Mouse (Mus musculus): Measurements from ENCODE around the gene Slc1a6.

The Slc1a6 gene

DNA sequence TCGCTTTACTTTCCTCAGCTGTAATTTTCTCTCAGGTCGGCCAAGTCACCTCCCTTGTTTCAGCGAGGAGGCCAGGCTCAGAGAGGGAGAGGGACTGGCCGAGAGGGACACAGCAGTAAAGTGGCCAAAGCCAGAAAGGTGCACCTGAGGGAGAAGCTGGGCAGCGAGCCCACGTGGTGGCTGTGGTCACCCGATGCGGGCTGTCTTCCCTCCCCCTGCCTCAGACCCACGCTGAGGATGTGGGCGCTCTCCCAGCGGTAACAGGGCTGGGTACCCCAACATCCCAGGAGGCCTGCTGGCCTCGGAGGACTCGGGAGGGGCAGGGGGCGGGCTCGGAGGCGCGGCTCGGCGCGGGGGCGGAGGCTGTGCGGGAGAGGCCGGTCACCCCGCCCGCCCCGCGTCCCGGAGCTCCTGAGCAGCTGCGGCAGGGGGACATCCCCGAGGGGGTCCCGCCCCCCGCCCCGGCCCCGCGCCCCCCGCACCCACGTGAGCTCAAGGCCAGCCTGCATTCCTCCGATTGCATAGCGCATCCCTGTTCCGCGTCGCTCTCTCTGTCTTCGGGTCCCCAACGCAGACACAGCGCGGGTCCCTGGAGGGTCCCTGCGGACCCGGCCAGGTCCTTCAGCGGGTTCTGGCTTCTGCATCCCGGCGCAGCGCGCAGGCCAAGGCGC is at the start of gene Slc1a6:
Gene Slc1a6 (plus strand): TSS at position 516 of the 671 bp plus-strand sequence.
- Histone ChIP-seq H3K9me3 (ENCODE audit: low read length) (no peaks in the 10 kb centered on the region), H3K4me3 (replicated peaks; ENCODE audit: low read length) (peak within 1 kb of the TSS; percentile 79), H3K27me3 (ENCODE audit: insufficient read depth, low read length) (peaks cover 44% of the 10 kb centered on the region), H3K36me3 (ENCODE audit: insufficient read depth, low read length) (no peaks in the 10 kb centered on the region), H3K4me1 (replicated peaks; ENCODE audit: low read depth, low read length) (peaks cover 8% of the 10 kb centered on the region)
- TF ChIP-seq CTCF (conservative IDR thresholded peaks at IDR 0.05; ENCODE audit: low read length) (no peak), POU5F1 (IDR thresholded peaks at IDR 0.05; ENCODE audit: borderline replicate concordance, low read length) (no peak)

DNA sequence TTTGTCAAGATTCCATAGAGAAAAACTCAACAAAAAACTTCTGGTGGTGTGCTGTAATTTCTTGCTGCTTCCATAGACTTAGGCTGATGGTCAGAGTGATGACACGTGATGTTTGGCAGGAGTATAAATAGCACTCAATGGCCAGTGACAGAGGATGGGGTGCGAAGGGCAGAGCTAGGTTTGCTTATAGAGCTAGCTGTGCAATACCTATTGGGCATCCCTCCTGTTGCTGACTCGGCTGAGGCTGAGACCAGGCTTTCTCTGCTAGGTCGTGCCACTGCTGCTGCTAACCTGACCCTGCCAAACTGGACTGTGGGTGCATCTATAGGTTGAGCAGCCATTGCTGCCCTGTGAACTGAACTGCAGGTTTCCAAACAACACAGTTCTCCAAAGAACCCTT is 40.5 kb upstream of the Slc1a6 start:
- Histone ChIP-seq H3K27me3 (ENCODE audit: insufficient read depth, low read length) (0 out of 2 replicates have a peak, but pooled peaks cover 5% of the 10 kb centered on the region), H3K36me3 (ENCODE audit: insufficient read depth, low read length) (no peaks in the 10 kb centered on the region), H3K4me1 (replicated peaks; ENCODE audit: low read depth, low read length) (no peaks in the 10 kb centered on the region), H3K4me3 (replicated peaks; ENCODE audit: low read length) (no peak overlapping the region), H3K9me3 (ENCODE audit: low read length) (no peaks in the 10 kb centered on the region)
- no peak for TF ChIP-seq POU5F1 (IDR thresholded peaks at IDR 0.05; ENCODE audit: borderline replicate concordance, low read length)
- no peak for TF ChIP-seq NANOG (IDR thresholded peaks at IDR 0.05; ENCODE audit: borderline replicate concordance, low read length)
- no peak for TF ChIP-seq CTCF (conservative IDR thresholded peaks at IDR 0.05; ENCODE audit: low read length)

DNA sequence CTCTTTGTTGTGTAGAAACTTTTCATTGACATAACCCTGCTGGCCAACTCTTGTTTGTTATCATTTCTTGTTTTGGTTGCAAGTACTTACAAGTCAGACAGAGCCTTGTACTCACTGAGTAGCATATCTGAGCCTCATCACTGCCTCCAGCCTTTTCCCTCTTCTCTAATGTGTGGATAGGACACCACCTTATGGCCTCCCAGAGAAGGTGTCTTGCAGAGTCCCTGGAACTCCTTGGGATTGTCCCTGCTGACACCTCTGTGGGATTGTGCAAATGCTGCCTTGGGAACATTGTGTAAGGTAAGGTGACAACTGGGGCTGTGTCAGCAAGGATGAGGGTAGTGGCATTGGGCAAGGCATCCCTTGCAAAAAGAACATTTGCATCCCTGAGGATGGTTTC is 36.6 kb upstream of the Slc1a6 start:
- H3K9me3 ChIP-seq (ENCODE audit: low read length) = no peaks in the 10 kb centered on the region
- peaks cover 8% of the 10 kb centered on the region for H3K27me3 ChIP-seq (ENCODE audit: insufficient read depth, low read length)
- peaks cover 24% of the 10 kb centered on the region for H3K4me1 ChIP-seq (replicated peaks; ENCODE audit: low read depth, low read length)
- TF ChIP-seq NANOG (IDR thresholded peaks at IDR 0.05; ENCODE audit: borderline replicate concordance, low read length) (no peak), POU5F1 (IDR thresholded peaks at IDR 0.05; ENCODE audit: borderline replicate concordance, low read length) (no peak), CTCF (conservative IDR thresholded peaks at IDR 0.05; ENCODE audit: low read length) (no peak)
- no peaks in the 10 kb centered on the region for H3K36me3 ChIP-seq (ENCODE audit: insufficient read depth, low read length)
- no peak overlapping the region for H3K4me3 ChIP-seq (replicated peaks; ENCODE audit: low read length)

DNA sequence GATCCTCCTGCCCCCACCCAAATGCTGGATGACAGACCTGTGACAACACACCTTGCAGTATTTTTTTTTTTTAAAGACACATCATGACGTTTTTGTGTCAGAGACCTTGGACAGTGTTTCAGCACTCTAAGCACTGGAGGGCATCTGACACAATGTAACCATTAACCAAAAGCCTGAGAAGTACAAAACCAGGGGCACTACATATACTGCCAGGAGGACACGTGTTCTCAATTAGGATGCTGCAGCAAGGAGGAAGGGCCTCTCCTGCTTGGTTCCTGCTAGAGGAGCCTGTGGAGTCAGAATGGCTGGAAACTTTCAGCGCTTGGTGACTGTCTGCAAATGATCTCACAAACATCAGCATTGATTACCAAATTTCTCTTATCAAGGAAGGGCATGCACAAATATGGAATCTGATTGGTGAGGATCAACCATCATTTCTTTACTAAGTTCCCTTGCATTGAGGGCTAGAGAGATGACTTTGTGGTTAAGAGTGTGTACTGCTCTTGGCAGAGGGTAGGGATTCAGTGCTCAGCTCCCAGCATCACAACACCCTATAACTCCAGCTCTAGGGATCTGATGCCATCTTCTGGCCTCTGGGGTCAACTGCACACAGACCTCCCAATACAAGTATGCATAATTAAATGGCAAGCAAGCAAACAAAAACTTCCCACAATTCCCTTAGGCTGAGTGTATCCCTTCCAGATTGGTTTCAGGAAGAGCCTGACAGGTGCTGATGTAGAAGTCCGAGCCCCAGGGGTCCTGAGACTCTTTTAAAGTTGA is 34.7 kb upstream of the Slc1a6 start:
- no peak overlapping the region for H3K4me3 ChIP-seq (replicated peaks; ENCODE audit: low read length)
- TF ChIP-seq NANOG (IDR thresholded peaks at IDR 0.05; ENCODE audit: borderline replicate concordance, low read length) = no peak
- no peak for TF ChIP-seq POU5F1 (IDR thresholded peaks at IDR 0.05; ENCODE audit: borderline replicate concordance, low read length)
- TF ChIP-seq CTCF (conservative IDR thresholded peaks at IDR 0.05; ENCODE audit: low read length) = peak; percentile 50
- no peaks in the 10 kb centered on the region for H3K36me3 ChIP-seq (ENCODE audit: insufficient read depth, low read length)
- H3K27me3 ChIP-seq (ENCODE audit: insufficient read depth, low read length) = peaks cover 19% of the 10 kb centered on the region
- H3K9me3 ChIP-seq (ENCODE audit: low read length) = no peaks in the 10 kb centered on the region
- peaks cover 28% of the 10 kb centered on the region for H3K4me1 ChIP-seq (replicated peaks; ENCODE audit: low read depth, low read length)

DNA sequence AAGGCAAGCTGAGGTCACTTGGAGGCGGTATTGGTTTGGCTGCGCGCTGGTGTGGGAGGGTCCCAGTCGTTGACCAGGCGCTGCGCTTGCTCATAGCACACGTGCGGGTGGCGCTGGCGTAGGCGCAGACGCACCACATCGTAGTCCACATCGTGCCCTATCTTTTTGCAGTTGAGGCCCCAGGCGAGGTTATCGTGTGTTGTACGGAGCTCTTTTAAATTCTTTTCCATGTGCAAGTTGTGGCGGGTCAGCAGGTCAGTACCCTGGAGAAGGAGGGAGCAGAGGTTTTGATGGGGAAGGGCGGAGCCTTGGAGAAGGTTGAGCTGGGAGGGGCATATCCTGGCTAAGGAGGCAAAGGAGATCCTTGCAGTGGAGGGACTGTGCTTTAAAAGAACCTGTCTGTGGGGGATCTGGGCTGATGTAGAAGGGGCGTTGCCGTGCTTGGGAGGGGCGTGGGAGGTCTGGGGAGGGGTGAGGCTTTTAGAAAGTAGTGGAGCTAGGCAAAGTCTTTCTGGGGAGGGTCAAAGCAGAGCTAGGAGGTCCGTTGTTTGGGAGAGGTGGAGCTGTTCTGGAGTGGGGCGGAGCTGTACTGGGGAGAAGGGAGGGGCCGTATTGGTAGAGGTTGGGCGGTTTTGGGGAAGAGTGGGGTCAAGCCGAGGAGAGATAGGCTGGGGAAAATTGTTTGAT is 33.1 kb upstream of the Slc1a6 start:
- TF ChIP-seq CTCF (conservative IDR thresholded peaks at IDR 0.05; ENCODE audit: low read length) = no peak
- TF ChIP-seq POU5F1 (IDR thresholded peaks at IDR 0.05; ENCODE audit: borderline replicate concordance, low read length) = no peak
- no peak for TF ChIP-seq NANOG (IDR thresholded peaks at IDR 0.05; ENCODE audit: borderline replicate concordance, low read length)
- Histone ChIP-seq H3K4me1 (replicated peaks; ENCODE audit: low read depth, low read length) (peaks cover 34% of the 10 kb centered on the region), H3K27me3 (ENCODE audit: insufficient read depth, low read length) (peaks cover 30% of the 10 kb centered on the region), H3K9me3 (ENCODE audit: low read length) (no peaks in the 10 kb centered on the region), H3K36me3 (ENCODE audit: insufficient read depth, low read length) (no peaks in the 10 kb centered on the region), H3K4me3 (replicated peaks; ENCODE audit: low read length) (peak overlapping the region; percentile 65)

DNA sequence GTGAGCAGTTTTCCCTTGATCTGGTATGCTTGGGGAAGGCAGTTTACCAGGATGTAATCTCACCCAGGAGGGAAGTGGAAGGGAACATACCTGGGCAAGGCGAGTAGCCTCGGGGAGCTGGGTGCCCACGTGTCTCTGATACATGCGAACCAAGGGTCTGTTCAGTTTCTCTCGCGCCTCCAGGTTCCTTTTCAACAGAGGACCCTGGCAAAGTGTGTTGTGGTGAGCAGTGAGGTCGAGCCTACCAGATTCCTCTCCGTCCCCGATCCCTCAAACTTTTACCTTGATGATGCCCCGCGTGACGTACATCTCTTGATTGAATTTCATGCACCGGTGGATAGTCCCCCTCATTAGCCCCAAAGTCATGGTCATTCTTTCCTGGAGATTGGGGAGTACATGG is 32.1 kb upstream of the Slc1a6 start:
- TF ChIP-seq NANOG (IDR thresholded peaks at IDR 0.05; ENCODE audit: borderline replicate concordance, low read length) = no peak
- no peak for TF ChIP-seq POU5F1 (IDR thresholded peaks at IDR 0.05; ENCODE audit: borderline replicate concordance, low read length)
- TF ChIP-seq CTCF (conservative IDR thresholded peaks at IDR 0.05; ENCODE audit: low read length) = no peak
- peak overlapping the region; percentile 46 for H3K4me3 ChIP-seq (replicated peaks; ENCODE audit: low read length)

DNA sequence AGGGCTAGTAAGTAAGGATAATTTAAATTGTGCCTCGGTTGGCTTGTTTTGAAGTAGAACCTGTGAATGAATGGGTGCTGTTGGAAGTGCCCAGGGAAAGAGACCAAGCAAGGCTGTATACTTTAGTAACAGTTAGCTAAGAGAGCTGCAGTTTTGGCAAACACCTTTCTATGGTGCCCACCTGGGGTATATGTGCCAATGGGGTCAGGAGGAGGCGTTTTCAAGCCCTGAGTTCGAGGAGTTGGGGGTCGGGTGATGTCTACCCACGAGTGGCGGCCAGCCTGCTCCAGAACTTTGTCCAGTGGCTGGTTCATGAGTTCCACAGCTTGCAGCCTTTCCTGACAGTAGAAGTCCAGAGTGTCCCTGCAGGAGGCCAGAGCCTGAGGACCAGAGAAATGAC is 31.4 kb upstream of the Slc1a6 start:
- H3K9me3 ChIP-seq (ENCODE audit: low read length) = no peaks in the 10 kb centered on the region
- no peak overlapping the region for H3K4me3 ChIP-seq (replicated peaks; ENCODE audit: low read length)
- H3K4me1 ChIP-seq (replicated peaks; ENCODE audit: low read depth, low read length) = peaks cover 41% of the 10 kb centered on the region
- no peak for TF ChIP-seq CTCF (conservative IDR thresholded peaks at IDR 0.05; ENCODE audit: low read length)
- no peak for TF ChIP-seq NANOG (IDR thresholded peaks at IDR 0.05; ENCODE audit: borderline replicate concordance, low read length)
- no peak for TF ChIP-seq POU5F1 (IDR thresholded peaks at IDR 0.05; ENCODE audit: borderline replicate concordance, low read length)
- H3K27me3 ChIP-seq (ENCODE audit: insufficient read depth, low read length) = peaks cover 37% of the 10 kb centered on the region
- no peaks in the 10 kb centered on the region for H3K36me3 ChIP-seq (ENCODE audit: insufficient read depth, low read length)

More for the DNA sequence above, 32.1 kb upstream of the Slc1a6 start:
- Histone ChIP-seq H3K36me3 (ENCODE audit: insufficient read depth, low read length) (no peaks in the 10 kb centered on the region), H3K27me3 (ENCODE audit: insufficient read depth, low read length) (peaks cover 37% of the 10 kb centered on the region), H3K9me3 (ENCODE audit: low read length) (no peaks in the 10 kb centered on the region), H3K4me1 (replicated peaks; ENCODE audit: low read depth, low read length) (peaks cover 40% of the 10 kb centered on the region)

DNA sequence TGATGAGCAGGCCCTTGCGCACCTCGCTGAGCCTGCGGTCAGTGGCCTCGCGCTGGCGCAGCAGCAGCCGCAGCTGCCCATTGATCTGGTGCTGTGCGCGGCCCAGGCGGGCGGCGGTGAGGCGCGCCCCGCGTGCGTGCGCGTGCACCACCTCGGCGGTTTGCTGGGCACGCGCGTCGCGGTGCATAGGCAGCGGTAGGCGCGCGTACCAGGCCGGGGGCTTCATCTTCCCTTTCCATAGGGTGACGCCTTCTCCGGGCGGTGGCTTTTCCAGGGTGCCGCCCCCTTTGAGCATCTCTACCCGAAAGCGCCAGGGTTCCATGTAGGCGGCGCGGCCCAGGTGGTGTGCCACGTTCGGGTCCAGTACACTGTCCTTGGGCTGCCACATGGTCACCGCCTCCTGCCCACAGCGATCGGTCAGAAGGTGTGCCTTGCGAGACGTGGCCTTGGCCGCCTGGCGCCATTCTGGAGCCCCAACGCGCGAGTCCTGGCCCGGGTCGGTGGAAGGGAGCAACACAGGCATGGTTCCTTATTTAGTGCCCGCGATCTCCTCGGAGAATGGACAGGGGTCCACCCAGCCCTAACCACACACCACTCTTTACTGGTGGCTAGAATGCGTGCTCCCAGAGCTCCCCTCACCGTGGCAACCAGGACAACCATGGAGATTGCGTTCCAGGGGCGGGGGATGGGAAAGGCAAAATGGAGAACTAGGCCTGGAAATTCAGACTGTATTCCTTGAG is 27.7 kb upstream of the Slc1a6 start, which contains the start of gene Ccdc105:
Gene Ccdc105 (minus strand): TSS at position 614 of the 740 bp plus-strand sequence.
- no peaks in the 10 kb centered on the region for H3K9me3 ChIP-seq (ENCODE audit: low read length)
- TF ChIP-seq NANOG (IDR thresholded peaks at IDR 0.05; ENCODE audit: borderline replicate concordance, low read length) = no peak
- no peak for TF ChIP-seq POU5F1 (IDR thresholded peaks at IDR 0.05; ENCODE audit: borderline replicate concordance, low read length)
- no peak for TF ChIP-seq CTCF (conservative IDR thresholded peaks at IDR 0.05; ENCODE audit: low read length)
- no peaks in the 10 kb centered on the region for H3K36me3 ChIP-seq (ENCODE audit: insufficient read depth, low read length)
- peak within 1 kb of the TSS; percentile 80 for H3K4me3 ChIP-seq (replicated peaks; ENCODE audit: low read length)
- H3K4me1 ChIP-seq (replicated peaks; ENCODE audit: low read depth, low read length) = peaks cover 27% of the 10 kb centered on the region
- peaks cover 37% of the 10 kb centered on the region for H3K27me3 ChIP-seq (ENCODE audit: insufficient read depth, low read length)

All from E14TG2a.4 (cell line).